ENCODE assay signal across 12 mouse cellular contexts in genomic region chr16:34389520-34390271, GRCm38 (mm10).
DNase-seq lines count a peak whose midpoint lies in the region; ATAC-seq and TF ChIP-seq lines count a peak whose summit lies in the region.
"Had no signal": no experiment of that assay in that cellular context is flagged by ENCODE, and none has a peak within 500 bp of the region (broad histone marks: within the 10 kb centered on the region; RNA-seq: fewer than 3 reads in every experiment).

No protein-coding gene starts in this region.

- TF ChIP-seq POLR2A in cerebellum, adult 2 months (IDR thresholded peaks at IDR 0.05; ENCODE audit: borderline replicate concordance, insufficient read depth, low read length) = no peak

- no peak overlapping the region for H3K4me3 ChIP-seq in midbrain, embryonic 14.5 days (replicated peaks; ENCODE audit: low read depth, low read length)
- H3K4me3 ChIP-seq in midbrain, postnatal 0 days (ENCODE audit: low read depth, low read length) = no peak overlapping the region
- no peak overlapping the region for H3K4me3 ChIP-seq in cerebellum, adult 2 months (replicated peaks; ENCODE audit: insufficient read depth, low read depth, low read length)
- no peak overlapping the region for H3K4me3 ChIP-seq in midbrain, embryonic 16.5 days (ENCODE audit: low read depth, low read length)
- H3K4me3 ChIP-seq: neural tube, embryonic 13.5 days had no signal

- TF ChIP-seq CTCF in midbrain, postnatal 0 days (IDR thresholded peaks at IDR 0.05) = no peak
- TF ChIP-seq CTCF in cerebellum, adult 2 months (IDR thresholded peaks at IDR 0.05; ENCODE audit: borderline replicate concordance, insufficient read depth, low read depth, low read length) = peak; percentile 32; the same call in 1 of the 2 replicates

- H3K9ac ChIP-seq in midbrain, embryonic 14.5 days (replicated peaks; ENCODE audit: low read length) = no peak overlapping the region
- H3K9ac ChIP-seq in midbrain, postnatal 0 days (replicated peaks; ENCODE audit: low read length, poor library complexity, severe bottlenecking) = no peak overlapping the region
- no peak overlapping the region for H3K9ac ChIP-seq in midbrain, embryonic 16.5 days (ENCODE audit: low read depth, low read length)
- H3K9ac ChIP-seq: forebrain, postnatal 0 days; neural tube, embryonic 13.5 days had no signal

- no peaks in the 10 kb centered on the region for H3K9me3 ChIP-seq in midbrain, embryonic 14.5 days (ENCODE audit: control insufficient read depth, low read length)
- H3K9me3 ChIP-seq in midbrain, postnatal 0 days (ENCODE audit: low read length) = no peaks in the 10 kb centered on the region
- H3K9me3 ChIP-seq in midbrain, embryonic 16.5 days (replicated peaks; ENCODE audit: control insufficient read depth, low read length, poor library complexity, severe bottlenecking) = no peaks in the 10 kb centered on the region
- H3K9me3 ChIP-seq: neural tube, embryonic 13.5 days had no signal

- no peak overlapping the region for H3K4me2 ChIP-seq in midbrain, embryonic 14.5 days (ENCODE audit: low read length)
- no peak overlapping the region for H3K4me2 ChIP-seq in midbrain, postnatal 0 days (ENCODE audit: low read depth, low read length, poor library complexity, severe bottlenecking)
- no peak overlapping the region for H3K4me2 ChIP-seq in midbrain, embryonic 16.5 days (ENCODE audit: low read length)
- H3K4me2 ChIP-seq: neural tube, embryonic 13.5 days had no signal

- no peaks in the 10 kb centered on the region for H3K36me3 ChIP-seq in midbrain, embryonic 14.5 days (ENCODE audit: control insufficient read depth, insufficient read depth, low read length)
- 0 out of 2 replicates have a peak, but pooled peaks cover 2% of the 10 kb centered on the region for H3K36me3 ChIP-seq in midbrain, postnatal 0 days (ENCODE audit: insufficient read depth, low read length)
- H3K36me3 ChIP-seq in midbrain, embryonic 16.5 days (ENCODE audit: control insufficient read depth, insufficient read depth, low read length) = peaks cover 3% of the 10 kb centered on the region

- no peak for ATAC-seq in midbrain, embryonic 14.5 days (ENCODE audit: low FRiP score, low TSS enrichment)
- ATAC-seq in midbrain, postnatal 0 days (ENCODE audit: low FRiP score) = no peak
- ATAC-seq in midbrain, embryonic 16.5 days = peak; percentile 33; the same call in 1 of the 2 replicates
- ATAC-seq: lung, postnatal 0 days had no signal

- peaks cover 6% of the 10 kb centered on the region; the same call in 1 of the 2 replicates for H3K4me1 ChIP-seq in midbrain, embryonic 14.5 days (ENCODE audit: control insufficient read depth, insufficient read depth, low read length)
- peaks cover 3% of the 10 kb centered on the region; the same call in 1 of the 2 replicates for H3K4me1 ChIP-seq in midbrain, postnatal 0 days (ENCODE audit: insufficient read depth, low read length)
- H3K4me1 ChIP-seq in cerebellum, adult 2 months (ENCODE audit: control insufficient read depth, insufficient read depth, low read length) = peaks cover 24% of the 10 kb centered on the region
- H3K4me1 ChIP-seq in midbrain, embryonic 16.5 days (ENCODE audit: control insufficient read depth, insufficient read depth, low read length) = peaks cover 9% of the 10 kb centered on the region

- H3K27ac ChIP-seq in midbrain, embryonic 14.5 days (replicated peaks; ENCODE audit: low read depth, low read length) = no peak overlapping the region
- no peak overlapping the region; the same call in 1 of the 2 replicates for H3K27ac ChIP-seq in midbrain, postnatal 0 days (ENCODE audit: low read depth, low read length)
- 0 out of 2 replicates have a peak overlapping the region, but pooled peaks have one; percentile 34 for H3K27ac ChIP-seq in cerebellum, adult 2 months (ENCODE audit: insufficient read depth, low read length)
- H3K27ac ChIP-seq in midbrain, embryonic 16.5 days (ENCODE audit: low read length) = no peak overlapping the region; the same call in 1 of the 2 replicates
- H3K27ac ChIP-seq: neural tube, embryonic 13.5 days had no signal

- DNase-seq in kidney, adult 11 months = peak; percentile 26
- DNase-seq in kidney, postnatal 10 days = no peak
- DNase-seq in midbrain, embryonic 14.5 days = peak; percentile 23
- no peak for DNase-seq in midbrain, postnatal 0 days (ENCODE audit: low spot score)
- DNase-seq in cerebellum, adult 2 months = peak; percentile 81 to 89
- DNase-seq in thymus, adult 18-20 months = no peak
- no peak for DNase-seq in testis, postnatal 10 days (ENCODE audit: low spot score)
- DNase-seq: heart, postnatal 14 days had no signal

- H3K27me3 ChIP-seq in midbrain, embryonic 14.5 days (ENCODE audit: control insufficient read depth, insufficient read depth, low read length) = no peaks in the 10 kb centered on the region
- no peaks in the 10 kb centered on the region for H3K27me3 ChIP-seq in midbrain, postnatal 0 days (ENCODE audit: insufficient read depth, low read length)
- no peaks in the 10 kb centered on the region for H3K27me3 ChIP-seq in cerebellum, adult 2 months (ENCODE audit: control insufficient read depth, insufficient read depth, low read length)
- no peaks in the 10 kb centered on the region for H3K27me3 ChIP-seq in midbrain, embryonic 16.5 days (ENCODE audit: control insufficient read depth, insufficient read depth, low read depth, low read length)
- H3K27me3 ChIP-seq: neural tube, embryonic 13.5 days had no signal

- 74% methylated on average over 5 of the region's 5 CpGs for WGBS in midbrain, embryonic 14.5 days
- 67% methylated on average over 5 of the region's 5 CpGs for WGBS in midbrain, postnatal 0 days
- WGBS in cerebellum, adult 2 months = 26% methylated on average over 5 of the region's 5 CpGs
- WGBS in midbrain, embryonic 16.5 days = 74% methylated on average over 5 of the region's 5 CpGs

Comparison
In these comparisons a context has a peak if more than half of its experiments do, and no peak if none do; other contexts are left out.
1. DNase-seq: peak in kidney, adult 11 months (single experiment), midbrain, embryonic 14.5 days (single experiment) and cerebellum, adult 2 months (2 of 2); none in kidney, postnatal 10 days (single experiment), midbrain, postnatal 0 days (single experiment), thymus, adult 18-20 months (0 of 2) and testis, postnatal 10 days (single experiment).